Mouse (Mus musculus) thymus, adult 2 months (tissue): ENCODE results near the gene Ndst2. TPM values are rescaled to one million over a fixed set of nuclear protein-coding genes. Genes with fewer than 3 reads are reported as not detected.
A peak's percentile ranks its signal among the peaks of the same experiment; 100 is the strongest.

ENCODE experiments used
- DNase-seq: peaks from one replicate; pipeline ENCODE4 v3.0.0; 2021
- H3K27ac ChIP-seq: fragments of 200-500 bp; 2 replicates; pipeline ENCODE4 v1.5.1; 2012; ENCODE audit warnings: low read length, control low read depth; ENCODE audit not compliant: control insufficient read depth, insufficient read depth
- H3K27me3 ChIP-seq: fragments of 200-500 bp; 2 replicates; pipeline ENCODE4 v1.6.1; 2012; ENCODE audit warnings: mild to moderate bottlenecking, low read length, moderate library complexity, mixed read lengths; ENCODE audit not compliant: control insufficient read depth, insufficient read depth
- H3K36me3 ChIP-seq: fragments of 200-500 bp; 2 replicates; pipeline ENCODE4 v1.6.1; 2012; ENCODE audit warnings: mild to moderate bottlenecking, low read length, moderate library complexity; ENCODE audit not compliant: control insufficient read depth, insufficient read depth
- H3K4me1 ChIP-seq: fragments of 200-500 bp; replicated peaks from 2 replicates; pipeline ENCODE4 v1.6.1; 2012; ENCODE audit warnings: low read length; ENCODE audit not compliant: control insufficient read depth, insufficient read depth
- H3K4me3 ChIP-seq: fragments of 200-500 bp; 2 replicates; pipeline ENCODE4 v1.5.1; 2012; ENCODE audit warnings: mild to moderate bottlenecking, low read length, control low read depth, moderate library complexity; ENCODE audit not compliant: control insufficient read depth, insufficient read depth
- CTCF ChIP-seq: fragments of 200-500 bp; IDR thresholded peaks from 2 replicates; pipeline ENCODE4 v1.5.1; 2012; ENCODE audit warnings: mild to moderate bottlenecking, control low read depth, low read length, moderate library complexity, borderline replicate concordance; ENCODE audit not compliant: control insufficient read depth, poor library complexity, insufficient read depth; ENCODE audit errors: extremely low read depth
- POLR2A ChIP-seq: fragments of 200-500 bp; IDR thresholded peaks from 2 replicates; pipeline ENCODE4 v1.6.1; 2012; ENCODE audit warnings: mild to moderate bottlenecking, low read length, control low read depth, moderate library complexity; ENCODE audit not compliant: control insufficient read depth, poor library complexity, insufficient read depth; ENCODE audit errors: extremely low read depth
- WGBS: fragments of 180-500 bp; shearing (Covaris S2); methylation state at CpG from one replicate; pipeline ENCODE4 v1.1.7; 2018; 5-methylcytosine and 5-hydroxymethylcytosine counted together
- polyA plus RNA-seq: library from polyadenylated mRNA; depleted of rRNA; stranded (reverse); fragments of >200 nt; gene quantifications from 2 replicates; pipeline ENCODE4 v1.2.3, GENCODE M21; 2012

Gene Ndst2
- polyA plus RNA-seq, 1 experiment: 42.2 TPM

- H3K36me3 ChIP-seq: peaks cover 6% of the 10 kb centered on the region; the same call in 1 of the 2 replicates
- DNase-seq: no peak
- H3K4me1 ChIP-seq: peaks cover 30% of the 10 kb centered on the region
- H3K4me3 ChIP-seq: no peak overlapping the region
- no peak overlapping the region for H3K27ac ChIP-seq
- 5% methylated on average over 6 of the region's 6 CpGs for WGBS
- no peaks in the 10 kb centered on the region for H3K27me3 ChIP-seq
- TF ChIP-seq CTCF (no peak), POLR2A (no peak)
These were observed 38.4 kb upstream of the Ndst2 start for GRCm38 (mm10) chr14:20772808-20773207.

DNA sequence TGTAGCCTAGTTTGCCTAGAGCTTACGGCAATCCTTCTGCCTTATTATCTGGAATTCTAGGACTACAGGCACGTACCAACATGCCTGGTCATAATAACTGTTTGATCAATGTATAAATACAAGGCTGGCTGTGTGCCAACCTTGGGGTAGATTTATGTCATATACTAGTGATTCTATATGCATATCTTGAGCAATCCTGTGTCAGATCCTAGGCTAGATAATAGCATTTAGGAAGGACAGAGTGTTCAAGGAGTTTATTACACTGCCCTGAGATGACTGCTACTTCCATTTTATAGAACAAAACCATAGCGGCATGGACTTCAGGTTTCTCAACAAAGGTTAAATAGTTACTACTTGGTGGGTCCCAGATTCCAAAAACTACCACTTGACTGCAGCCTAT is 37.6 kb upstream of the Ndst2 start:
- no peak overlapping the region for H3K27ac ChIP-seq
- peaks cover 30% of the 10 kb centered on the region for H3K4me1 ChIP-seq

GRCm38 (mm10) chr14:20768581-20768980 is 34.2 kb upstream of the Ndst2 start:
- DNase-seq: no peak
- Histone ChIP-seq H3K27ac (no peak overlapping the region), H3K36me3 (peaks cover 16% of the 10 kb centered on the region), H3K27me3 (no peaks in the 10 kb centered on the region), H3K4me3 (no peak overlapping the region), H3K4me1 (peaks cover 10% of the 10 kb centered on the region)
- 96% methylated on average over 5 of the region's 5 CpGs for WGBS
- TF ChIP-seq POLR2A: no peak
- no peak for TF ChIP-seq CTCF

More for the DNA sequence above, 37.6 kb upstream of the Ndst2 start:
- H3K36me3 ChIP-seq: 0 out of 2 replicates have a peak, but pooled peaks cover 4% of the 10 kb centered on the region
- H3K27me3 ChIP-seq: no peaks in the 10 kb centered on the region
- no peak for DNase-seq
- 97% methylated on average over 3 of the region's 3 CpGs for WGBS
- TF ChIP-seq POLR2A: no peak
- H3K4me3 ChIP-seq: no peak overlapping the region

GRCm38 (mm10) chr14:20767936-20768335 is 33.6 kb upstream of the Ndst2 start:
- no peaks in the 10 kb centered on the region for H3K27me3 ChIP-seq
- peaks cover 4% of the 10 kb centered on the region for H3K4me1 ChIP-seq
- DNase-seq: no peak
- H3K4me3 ChIP-seq: no peak overlapping the region
- H3K36me3 ChIP-seq: peaks cover 22% of the 10 kb centered on the region
- H3K27ac ChIP-seq: no peak overlapping the region
- WGBS: 90% methylated on average over 7 of the region's 7 CpGs
- TF ChIP-seq CTCF (no peak), POLR2A (no peak)

- Histone ChIP-seq H3K27ac (no peak overlapping the region), H3K36me3 (peaks cover 22% of the 10 kb centered on the region), H3K27me3 (no peaks in the 10 kb centered on the region), H3K4me1 (no peaks in the 10 kb centered on the region), H3K4me3 (no peak overlapping the region)
- 27% methylated on average over 12 of the region's 12 CpGs for WGBS
- TF ChIP-seq CTCF (peak; percentile 95), POLR2A (no peak)
- peak; percentile 84 for DNase-seq
These were observed 31.4 kb upstream of the Ndst2 start for GRCm38 (mm10) chr14:20765642-20766258.

DNA sequence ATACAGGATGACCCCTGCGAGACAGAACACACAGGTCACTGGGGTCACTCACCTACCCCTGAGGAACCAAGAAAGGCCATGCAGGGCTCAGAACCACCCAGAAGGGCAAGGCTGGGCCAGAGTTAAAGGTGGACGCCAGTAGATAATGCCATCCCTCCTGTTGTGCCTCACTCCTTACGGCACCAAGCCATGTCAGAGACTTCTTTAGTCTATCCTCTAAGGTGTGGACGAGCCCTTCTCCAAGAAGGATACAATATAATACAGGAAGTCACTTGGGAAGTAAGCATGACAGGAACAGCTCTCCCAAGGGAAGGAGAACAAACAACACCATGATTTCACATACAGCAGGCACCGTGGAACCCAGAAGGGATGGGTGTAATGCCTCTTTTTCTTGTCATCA is 30.6 kb upstream of the Ndst2 start:
- H3K27ac ChIP-seq: no peak overlapping the region

DNA sequence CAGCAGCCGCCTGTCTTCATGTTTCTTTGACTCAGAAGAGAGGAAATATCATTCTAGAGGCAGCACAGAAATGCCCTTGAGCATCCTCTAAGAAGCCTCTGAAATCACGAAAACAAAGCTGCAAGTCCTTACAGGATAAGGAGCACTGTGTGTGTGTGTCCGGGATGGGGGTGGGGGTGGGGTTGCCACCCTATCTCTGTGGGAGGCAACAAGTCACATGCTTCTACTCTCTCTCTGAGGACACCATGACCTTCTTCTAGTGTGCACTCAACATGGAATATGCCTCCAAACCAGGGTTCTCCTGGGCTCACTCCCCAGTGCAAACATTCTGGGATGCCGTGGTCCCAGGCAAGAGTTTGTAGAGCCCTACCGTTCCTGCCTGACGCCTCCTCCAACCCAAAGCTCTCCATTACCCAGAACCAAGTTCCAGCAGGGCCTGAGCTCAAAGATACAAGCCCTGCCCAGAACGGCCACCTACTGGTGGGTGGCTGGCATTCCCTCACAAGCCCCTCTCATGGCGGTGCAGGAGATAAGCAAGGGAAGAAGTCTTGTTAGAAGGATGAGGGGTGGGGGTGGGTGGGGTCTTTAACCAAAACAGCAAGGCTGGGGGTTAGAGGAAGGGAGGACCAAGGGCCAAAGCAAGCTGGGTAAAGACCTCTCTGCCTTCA is 24.5 kb upstream of the Ndst2 start:
- Histone ChIP-seq H3K27me3 (no peaks in the 10 kb centered on the region), H3K4me1 (no peaks in the 10 kb centered on the region), H3K4me3 (no peak overlapping the region), H3K27ac (no peak overlapping the region), H3K36me3 (peaks cover 38% of the 10 kb centered on the region)
- TF ChIP-seq CTCF (no peak), POLR2A (no peak)
- 95% methylated on average over 8 of the region's 8 CpGs for WGBS
- DNase-seq: no peak

More for the DNA sequence above, 30.6 kb upstream of the Ndst2 start:
- WGBS: 99% methylated on average over 5 of the region's 5 CpGs
- H3K36me3 ChIP-seq: peaks cover 30% of the 10 kb centered on the region
- H3K4me3 ChIP-seq: no peak overlapping the region
- H3K27me3 ChIP-seq: no peaks in the 10 kb centered on the region
- no peaks in the 10 kb centered on the region for H3K4me1 ChIP-seq
- no peak for DNase-seq
- no peak for TF ChIP-seq CTCF
- TF ChIP-seq POLR2A: no peak
